Mouse (Mus musculus) stomach, embryonic 16.5 days (tissue): ENCODE measurements around the gene Yju2. TPM values are rescaled to one million over a fixed set of nuclear protein-coding genes. Genes with fewer than 3 reads are reported as not detected.

Experiments
- ATAC-seq: fragments of 200-750 bp; cut with Nextera tagmentation; 2 replicates; pipeline ENCODE4 v1.8.0; 2017; ENCODE audit warnings: moderate number of reproducible peaks, moderate TSS enrichment; ENCODE audit not compliant: insufficient read depth, low FRiP score
- H3K27ac ChIP-seq: fragments of 300-500 bp; sonication (generic); 2 replicates; pipeline ENCODE4 v1.5.1; 2014; ENCODE audit warnings: low read length
- H3K27me3 ChIP-seq: fragments of 300-500 bp; sonication (generic); 2 replicates; pipeline ENCODE4 v1.6.1; 2014; ENCODE audit warnings: low read length, control low read depth, mixed read lengths; ENCODE audit not compliant: control insufficient read depth, insufficient read depth
- H3K36me3 ChIP-seq: fragments of 300-500 bp; sonication (generic); 2 replicates; pipeline ENCODE4 v1.6.1; 2014; ENCODE audit warnings: low read length; ENCODE audit not compliant: control insufficient read depth, insufficient read depth
- H3K4me1 ChIP-seq: fragments of 300-500 bp; sonication (generic); 2 replicates; pipeline ENCODE4 v1.6.1; 2014; ENCODE audit warnings: low read length, control low read depth, mixed read lengths; ENCODE audit not compliant: control insufficient read depth, insufficient read depth
- H3K4me2 ChIP-seq: fragments of 300-500 bp; sonication (generic); 2 replicates; pipeline ENCODE4 v1.6.1; 2014; ENCODE audit warnings: low read depth, low read length, mixed read lengths
- H3K4me3 ChIP-seq: fragments of 300-500 bp; sonication (generic); replicated peaks from 2 replicates; pipeline ENCODE4 v1.5.1; 2014; ENCODE audit warnings: mild to moderate bottlenecking, low read length
- H3K9ac ChIP-seq: fragments of 300-500 bp; sonication (generic); 2 replicates; pipeline ENCODE4 v1.6.1; 2014; ENCODE audit warnings: low read length
- H3K9me3 ChIP-seq: fragments of 300-500 bp; sonication (generic); replicated peaks from 2 replicates; pipeline ENCODE4 v1.6.1; 2016; ENCODE audit warnings: low read length, control low read depth; ENCODE audit not compliant: control insufficient read depth
- WGBS: fragments of 180-500 bp; shearing (Covaris S2); extraction: QIAGEN DNeasy Blood & Tissue Kit; methylation state at CpG from one replicate; pipeline ENCODE4 v1.1.7; 2014; 5-methylcytosine and 5-hydroxymethylcytosine counted together
- polyA plus RNA-seq: library from polyadenylated mRNA; unstranded; fragments of >200 nt; fragmentation: Nextera tagmentation; extraction: Ambion mirVana; gene quantifications from 2 replicates; pipeline ENCODE4 v1.2.1, GENCODE M21; 2015

The Yju2 gene
- polyA plus RNA-seq, 1 experiment from 2014 or later = 21.6 TPM

GRCm38 (mm10) chr17:55968210-55968609, 9.3 kb downstream of the Yju2 start:
- H3K27ac ChIP-seq = no peak overlapping the region
- peaks cover 4% of the 10 kb centered on the region; the same call in 1 of the 2 replicates for H3K27me3 ChIP-seq
- WGBS = 60% methylated on average over 7 of the region's 7 CpGs
- H3K36me3 ChIP-seq = peaks cover 5% of the 10 kb centered on the region; the same call in 1 of the 2 replicates
- H3K9me3 ChIP-seq = no peaks in the 10 kb centered on the region
- H3K4me2 ChIP-seq = no peak overlapping the region
- ATAC-seq = no peak
- H3K9ac ChIP-seq = no peak overlapping the region
- H3K4me3 ChIP-seq = no peak overlapping the region
- peaks cover 9% of the 10 kb centered on the region for H3K4me1 ChIP-seq

GRCm38 (mm10) chr17:55969560-55969959, 10.7 kb downstream of the Yju2 start:
- no peak overlapping the region for H3K4me2 ChIP-seq
- peaks cover 6% of the 10 kb centered on the region; the same call in 1 of the 2 replicates for H3K4me1 ChIP-seq
- ATAC-seq = no peak
- no peaks in the 10 kb centered on the region for H3K9me3 ChIP-seq
- H3K27ac ChIP-seq = no peak overlapping the region
- no peak overlapping the region for H3K9ac ChIP-seq
- WGBS = 47% methylated on average over 14 of the region's 14 CpGs
- peaks cover 4% of the 10 kb centered on the region; the same call in 1 of the 2 replicates for H3K27me3 ChIP-seq
- H3K36me3 ChIP-seq = peaks cover 3% of the 10 kb centered on the region; the same call in 1 of the 2 replicates
- no peak overlapping the region for H3K4me3 ChIP-seq

- 9% methylated on average over 55 of the region's 55 CpGs for WGBS
- Histone ChIP-seq H3K27me3 (peaks cover 4% of the 10 kb centered on the region; the same call in 1 of the 2 replicates), H3K27ac (no peak within 1 kb of the TSS)
Measured at GRCm38 (mm10) chr17:55969966-55970891, 11.3 kb downstream of the Yju2 start, which contains the start of gene Shd. TSS of gene Shd (plus strand) at chr17:55970467.

DNA sequence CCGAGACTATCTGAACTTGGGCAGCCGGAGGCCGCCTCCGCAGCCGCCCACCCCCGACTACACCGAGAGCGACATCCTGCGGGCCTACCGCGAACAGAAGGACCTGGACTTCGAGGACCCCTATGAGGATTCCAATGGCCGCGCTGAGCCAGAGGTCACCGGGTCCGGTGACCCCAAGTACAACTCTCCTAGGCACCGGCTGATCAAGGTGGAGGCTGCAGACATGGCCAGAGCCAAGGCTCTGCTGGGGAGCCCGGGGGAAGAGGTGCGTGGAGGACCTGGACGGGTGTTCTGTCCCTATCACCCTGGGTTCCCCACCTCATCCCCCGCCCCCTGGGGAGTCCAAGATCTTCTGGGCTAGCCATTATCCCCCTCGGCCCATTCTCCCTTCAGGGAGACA, 12.6 kb downstream of the Yju2 start:
- Histone ChIP-seq H3K4me2 (no peak overlapping the region; the same call in 1 of the 2 replicates), H3K4me1 (peaks cover 6% of the 10 kb centered on the region; the same call in 1 of the 2 replicates), H3K9ac (peak overlapping the region; percentile 31; the same call in 1 of the 2 replicates), H3K27me3 (peaks cover 4% of the 10 kb centered on the region; the same call in 1 of the 2 replicates), H3K36me3 (0 out of 2 replicates have a peak, but pooled peaks cover 3% of the 10 kb centered on the region), H3K9me3 (no peaks in the 10 kb centered on the region), H3K4me3 (no peak overlapping the region), H3K27ac (no peak overlapping the region)
- no peak for ATAC-seq
- WGBS = 39% methylated on average over 22 of the region's 22 CpGs

More at GRCm38 (mm10) chr17:55969966-55970891, 11.3 kb downstream of the Yju2 start, which contains the start of gene Shd:
- no peaks in the 10 kb centered on the region for H3K9me3 ChIP-seq
- peak within 1 kb of the TSS; percentile 55 for H3K4me3 ChIP-seq
- H3K36me3 ChIP-seq = peaks cover 3% of the 10 kb centered on the region; the same call in 1 of the 2 replicates
- peak within 1 kb of the TSS; percentile 99 for H3K4me2 ChIP-seq
- peaks cover 6% of the 10 kb centered on the region; the same call in 1 of the 2 replicates for H3K4me1 ChIP-seq
- H3K9ac ChIP-seq = peak within 1 kb of the TSS; percentile 82
- peak; percentile 38 for ATAC-seq

DNA sequence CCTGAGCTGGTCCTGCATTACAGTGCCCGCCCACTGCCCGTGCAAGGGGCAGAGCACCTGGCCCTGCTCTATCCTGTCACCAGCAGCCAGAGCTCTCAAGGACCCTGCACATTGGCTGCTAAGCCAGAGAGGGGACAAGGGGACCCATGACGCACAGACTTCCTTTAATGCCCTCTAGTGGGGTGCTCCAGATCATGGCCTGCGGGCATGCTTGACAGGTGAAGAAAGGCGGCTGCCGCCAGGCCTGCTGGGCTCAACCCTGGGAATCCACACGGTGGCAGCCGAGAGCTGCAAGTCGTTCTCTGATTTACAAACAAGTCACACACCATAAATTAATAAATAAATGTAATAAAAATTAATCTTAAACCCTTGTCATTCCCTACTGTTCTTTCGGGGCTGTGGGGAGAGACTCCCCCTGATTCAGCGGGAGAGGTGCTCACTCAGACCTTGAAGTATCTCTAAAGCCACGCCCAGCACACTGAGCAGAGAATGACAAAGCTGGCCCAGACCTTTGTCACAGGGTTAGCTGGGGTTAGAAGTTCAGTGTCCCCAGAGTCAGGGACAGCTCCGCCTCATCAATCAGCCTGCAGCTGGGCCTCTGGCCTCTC, 17.5 kb downstream of the Yju2 start:
- no peaks in the 10 kb centered on the region for H3K9me3 ChIP-seq
- no peak overlapping the region for H3K27ac ChIP-seq
- WGBS = 14% methylated on average over 13 of the region's 13 CpGs
- H3K4me1 ChIP-seq = 0 out of 2 replicates have a peak, but pooled peaks cover 3% of the 10 kb centered on the region
- ATAC-seq = peak; percentile 68
- peaks cover under 1% of the 10 kb centered on the region; the same call in 1 of the 2 replicates for H3K27me3 ChIP-seq
- no peak overlapping the region for H3K4me3 ChIP-seq
- H3K9ac ChIP-seq = no peak overlapping the region; the same call in 1 of the 2 replicates
- no peaks in the 10 kb centered on the region for H3K36me3 ChIP-seq
- H3K4me2 ChIP-seq = peak overlapping the region; percentile 30; the same call in 1 of the 2 replicates

DNA sequence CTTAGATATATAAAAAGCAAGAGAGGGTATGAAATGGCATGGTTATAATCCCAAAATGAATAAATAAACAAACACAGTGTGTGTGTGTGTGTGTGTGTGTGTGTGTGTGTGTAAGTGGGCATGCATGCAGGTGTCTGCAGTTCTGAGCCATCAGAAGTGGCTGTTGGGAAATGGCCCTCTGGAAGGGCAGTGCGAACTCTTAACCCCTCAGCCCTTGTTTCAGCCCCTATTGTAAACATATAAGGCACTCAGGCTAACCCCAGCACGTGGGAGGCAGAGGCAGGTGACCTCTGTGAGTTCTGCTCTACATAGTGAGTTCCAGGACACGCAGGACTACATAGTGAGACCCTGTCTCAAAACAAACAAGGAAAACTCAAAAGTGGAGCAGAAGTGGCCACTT, 18.4 kb downstream of the Yju2 start:
- no peak for ATAC-seq
- Histone ChIP-seq H3K9ac (no peak overlapping the region), H3K9me3 (no peaks in the 10 kb centered on the region), H3K27ac (no peak overlapping the region), H3K4me1 (0 out of 2 replicates have a peak, but pooled peaks cover 3% of the 10 kb centered on the region), H3K27me3 (no peaks in the 10 kb centered on the region), H3K4me3 (no peak overlapping the region), H3K4me2 (no peak overlapping the region), H3K36me3 (no peaks in the 10 kb centered on the region)
- WGBS = 27% methylated on average over 3 of the region's 3 CpGs

GRCm38 (mm10) chr17:55986030-55986961, 27.4 kb downstream of the Yju2 start, which contains the start of gene Fsd1:
TSS of gene Fsd1 (plus strand) at chr17:55986509.
- 7% methylated on average over 35 of the region's 35 CpGs for WGBS
- H3K4me2 ChIP-seq = peak within 1 kb of the TSS; percentile 64
- peak; percentile 22 for ATAC-seq

GRCm38 (mm10) chr17:55990278-55990898, 31.5 kb downstream of the Yju2 start:
- Histone ChIP-seq H3K9ac (no peak overlapping the region), H3K4me1 (0 out of 2 replicates have a peak, but pooled peaks cover 7% of the 10 kb centered on the region), H3K9me3 (no peaks in the 10 kb centered on the region), H3K4me2 (no peak overlapping the region), H3K27ac (no peak overlapping the region), H3K27me3 (no peaks in the 10 kb centered on the region), H3K36me3 (no peaks in the 10 kb centered on the region), H3K4me3 (no peak overlapping the region)
- ATAC-seq = peak; percentile 15; the same call in 1 of the 2 replicates
- WGBS = 82% methylated on average over 8 of the region's 8 CpGs

More at GRCm38 (mm10) chr17:55986030-55986961, 27.4 kb downstream of the Yju2 start, which contains the start of gene Fsd1:
- Histone ChIP-seq H3K9ac (peak within 1 kb of the TSS; percentile 46), H3K4me3 (peak within 1 kb of the TSS; percentile 51), H3K4me1 (0 out of 2 replicates have a peak, but pooled peaks cover 7% of the 10 kb centered on the region), H3K36me3 (no peaks in the 10 kb centered on the region), H3K27me3 (no peaks in the 10 kb centered on the region), H3K27ac (no peak within 1 kb of the TSS), H3K9me3 (no peaks in the 10 kb centered on the region)
